Mouse (Mus musculus) CH12.LX (cell line): ENCODE data around the gene Eef1g.

Experiments
- CTCF ChIP-seq, 2 experiments: IDR thresholded peaks in 1 of 2; conservative IDR thresholded peaks in 1 of 2; 2 replicates each; pipeline ENCODE4 v1.5.1; 2011 to 2012; ENCODE audit warnings: low read depth in 2 of 2, low read length in 2 of 2, improper control_type of control experiment in 1 of 2, inconsistent platforms in 1 of 2, mild to moderate bottlenecking in 1 of 2, moderate library complexity in 1 of 2
- EP300 ChIP-seq: IDR thresholded peaks from 2 replicates; pipeline ENCODE4 v1.6.1; 2011; ENCODE audit warnings: low read length, improper control_type of control experiment
- MAX ChIP-seq: IDR thresholded peaks from 2 replicates; pipeline ENCODE4 v1.6.1; 2011; ENCODE audit warnings: low read length, improper control_type of control experiment
- MYC ChIP-seq: IDR thresholded peaks from 2 replicates; pipeline ENCODE4 v1.6.1; 2011; ENCODE audit warnings: low read depth, mild to moderate bottlenecking, improper control_type of control experiment, low read length
- PAX5 ChIP-seq: IDR thresholded peaks from 2 replicates; pipeline ENCODE4 v1.6.1; 2012; ENCODE audit warnings: low read length, inconsistent platforms, mixed read lengths
- POLR2A ChIP-seq: IDR thresholded peaks from 2 replicates; pipeline ENCODE4 v1.6.1; 2011; ENCODE audit warnings: low read depth, mild to moderate bottlenecking, improper control_type of control experiment, low read length
- TCF12 ChIP-seq: IDR thresholded peaks from 2 replicates; pipeline ENCODE4 v1.6.1; 2014; ENCODE audit warnings: low read depth, mild to moderate bottlenecking, inconsistent platforms, low read length, improper control_type of control experiment
- USF1 ChIP-seq: IDR thresholded peaks from 2 replicates; pipeline ENCODE4 v1.6.1; 2014; ENCODE audit warnings: low read depth, mild to moderate bottlenecking, inconsistent platforms, low read length, improper control_type of control experiment
- ZC3H11A ChIP-seq: IDR thresholded peaks from 2 replicates; pipeline ENCODE4 v1.6.1; 2012; ENCODE audit warnings: low read depth, mild to moderate bottlenecking, inconsistent platforms, low read length, improper control_type of control experiment

DNA sequence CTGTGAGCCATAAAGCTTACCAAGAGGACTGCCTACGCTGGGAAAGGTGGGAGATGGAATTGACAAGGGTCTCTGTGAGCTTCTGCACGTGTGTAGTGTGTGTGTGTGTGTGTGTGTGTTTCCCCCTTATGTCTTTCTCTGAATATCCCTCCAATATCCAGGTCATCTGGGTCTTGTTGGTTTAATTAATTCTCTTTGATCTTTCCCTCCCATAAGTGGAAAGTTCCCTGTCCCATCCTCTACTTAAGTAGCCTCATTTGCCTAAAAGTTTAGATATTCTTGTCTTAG lies 26.7 kb downstream of the Eef1g start:
- TF ChIP-seq TCF12 (no peak), EP300 (no peak; the same call in 1 of the 2 replicates), ZC3H11A (no peak), USF1 (no peak), CTCF (conservative IDR thresholded peaks at IDR 0.05 in 1 of 2, IDR thresholded peaks at IDR 0.05 in 1 of 2; ENCODE audit: low read depth in 2 of 2, low read length in 2 of 2) (no peak), POLR2A (no peak), MYC (0 out of 2 replicates have a peak, but pooled peaks have one; percentile 17), MAX (no peak), PAX5 (no peak)
